Mouse (Mus musculus): ENCODE measurements around the gene Fgfr2.

The Fgfr2 gene

GRCm38 (mm10) chr7:130309180-130309579 lies 2814.0 kb downstream of the Fgfr2 start:
- no peaks in the 10 kb centered on the region for H3K9me3 ChIP-seq (ENCODE audit: low read length)
- H3K4me1 ChIP-seq (replicated peaks; ENCODE audit: low read depth, low read length), result no peaks in the 10 kb centered on the region
- no peak overlapping the region for H3K4me3 ChIP-seq (replicated peaks; ENCODE audit: low read length)
- no peaks in the 10 kb centered on the region for H3K27me3 ChIP-seq (ENCODE audit: insufficient read depth, low read length)
- H3K36me3 ChIP-seq (ENCODE audit: insufficient read depth, low read length), result no peaks in the 10 kb centered on the region
- TF ChIP-seq NANOG (IDR thresholded peaks at IDR 0.05; ENCODE audit: borderline replicate concordance, low read length) (no peak), CTCF (conservative IDR thresholded peaks at IDR 0.05; ENCODE audit: low read length) (no peak)

DNA sequence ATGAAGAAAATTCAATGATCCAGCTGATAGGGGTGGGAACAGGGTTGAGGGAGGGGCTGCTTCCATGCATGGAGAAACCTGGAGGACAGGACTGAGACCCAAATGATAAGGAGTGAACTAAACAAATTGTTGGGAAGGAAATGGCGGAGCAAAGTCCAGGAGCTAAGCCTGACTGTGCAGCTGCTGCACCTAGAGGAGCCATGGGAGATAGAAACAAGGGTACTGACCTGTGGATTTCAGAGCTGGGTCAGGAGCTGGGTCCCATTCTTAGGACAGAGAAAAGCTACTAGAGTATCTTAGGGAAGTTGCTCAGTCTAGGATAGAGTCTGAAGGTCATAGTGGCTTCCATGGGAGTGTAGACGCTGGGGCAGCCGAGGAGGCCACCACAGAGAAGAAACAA lies 2816.1 kb downstream of the Fgfr2 start:
- Histone ChIP-seq H3K27me3 (ENCODE audit: insufficient read depth, low read length) (no peaks in the 10 kb centered on the region), H3K4me1 (replicated peaks; ENCODE audit: low read depth, low read length) (no peaks in the 10 kb centered on the region), H3K36me3 (ENCODE audit: insufficient read depth, low read length) (no peaks in the 10 kb centered on the region), H3K9me3 (ENCODE audit: low read length) (no peaks in the 10 kb centered on the region), H3K4me3 (replicated peaks; ENCODE audit: low read length) (no peak overlapping the region)
- TF ChIP-seq CTCF (conservative IDR thresholded peaks at IDR 0.05; ENCODE audit: low read length), result no peak
- no peak for TF ChIP-seq NANOG (IDR thresholded peaks at IDR 0.05; ENCODE audit: borderline replicate concordance, low read length)
- no peak for TF ChIP-seq POU5F1 (IDR thresholded peaks at IDR 0.05; ENCODE audit: borderline replicate concordance, low read length)

- no peaks in the 10 kb centered on the region for H3K27me3 ChIP-seq (ENCODE audit: insufficient read depth, low read length)
- TF ChIP-seq CTCF (conservative IDR thresholded peaks at IDR 0.05; ENCODE audit: low read length) (no peak), NANOG (IDR thresholded peaks at IDR 0.05; ENCODE audit: borderline replicate concordance, low read length) (no peak), POU5F1 (IDR thresholded peaks at IDR 0.05; ENCODE audit: borderline replicate concordance, low read length) (no peak)
- peaks cover 5% of the 10 kb centered on the region; the same call in 1 of the 2 replicates for H3K9me3 ChIP-seq (ENCODE audit: low read length)
- H3K4me1 ChIP-seq (replicated peaks; ENCODE audit: low read depth, low read length), result no peaks in the 10 kb centered on the region
- no peak overlapping the region for H3K4me3 ChIP-seq (replicated peaks; ENCODE audit: low read length)
- H3K36me3 ChIP-seq (ENCODE audit: insufficient read depth, low read length), result no peaks in the 10 kb centered on the region
Measured at GRCm38 (mm10) chr7:130304642-130305041, 2818.5 kb downstream of the Fgfr2 start.

- H3K9me3 ChIP-seq (ENCODE audit: low read length), result peaks cover 5% of the 10 kb centered on the region; the same call in 1 of the 2 replicates
- H3K4me3 ChIP-seq (replicated peaks; ENCODE audit: low read length), result no peak overlapping the region
- no peaks in the 10 kb centered on the region for H3K27me3 ChIP-seq (ENCODE audit: insufficient read depth, low read length)
- no peaks in the 10 kb centered on the region for H3K4me1 ChIP-seq (replicated peaks; ENCODE audit: low read depth, low read length)
- no peaks in the 10 kb centered on the region for H3K36me3 ChIP-seq (ENCODE audit: insufficient read depth, low read length)
- TF ChIP-seq NANOG (IDR thresholded peaks at IDR 0.05; ENCODE audit: borderline replicate concordance, low read length) (no peak), POU5F1 (IDR thresholded peaks at IDR 0.05; ENCODE audit: borderline replicate concordance, low read length) (no peak), CTCF (conservative IDR thresholded peaks at IDR 0.05; ENCODE audit: low read length) (no peak)
Measured at GRCm38 (mm10) chr7:130303464-130303863, 2819.7 kb downstream of the Fgfr2 start.

- Histone ChIP-seq H3K9me3 (ENCODE audit: low read length) (peaks cover 5% of the 10 kb centered on the region; the same call in 1 of the 2 replicates), H3K4me1 (replicated peaks; ENCODE audit: low read depth, low read length) (no peaks in the 10 kb centered on the region), H3K36me3 (ENCODE audit: insufficient read depth, low read length) (no peaks in the 10 kb centered on the region), H3K4me3 (replicated peaks; ENCODE audit: low read length) (no peak overlapping the region), H3K27me3 (ENCODE audit: insufficient read depth, low read length) (no peaks in the 10 kb centered on the region)
- no peak for TF ChIP-seq POU5F1 (IDR thresholded peaks at IDR 0.05; ENCODE audit: borderline replicate concordance, low read length)
- TF ChIP-seq NANOG (IDR thresholded peaks at IDR 0.05; ENCODE audit: borderline replicate concordance, low read length), result no peak
- TF ChIP-seq CTCF (conservative IDR thresholded peaks at IDR 0.05; ENCODE audit: low read length), result no peak
Measured at GRCm38 (mm10) chr7:130300606-130301005, 2822.5 kb downstream of the Fgfr2 start.

GRCm38 (mm10) chr7:130298926-130299594 lies 2824.1 kb downstream of the Fgfr2 start:
- H3K27me3 ChIP-seq (ENCODE audit: insufficient read depth, low read length), result no peaks in the 10 kb centered on the region
- TF ChIP-seq NANOG (IDR thresholded peaks at IDR 0.05; ENCODE audit: borderline replicate concordance, low read length) (no peak), CTCF (conservative IDR thresholded peaks at IDR 0.05; ENCODE audit: low read length) (no peak), POU5F1 (IDR thresholded peaks at IDR 0.05; ENCODE audit: borderline replicate concordance, low read length) (no peak)
- peaks cover 5% of the 10 kb centered on the region; the same call in 1 of the 2 replicates for H3K9me3 ChIP-seq (ENCODE audit: low read length)
- H3K4me1 ChIP-seq (replicated peaks; ENCODE audit: low read depth, low read length), result no peaks in the 10 kb centered on the region
- H3K4me3 ChIP-seq (replicated peaks; ENCODE audit: low read length), result no peak overlapping the region
- H3K36me3 ChIP-seq (ENCODE audit: insufficient read depth, low read length), result no peaks in the 10 kb centered on the region

DNA sequence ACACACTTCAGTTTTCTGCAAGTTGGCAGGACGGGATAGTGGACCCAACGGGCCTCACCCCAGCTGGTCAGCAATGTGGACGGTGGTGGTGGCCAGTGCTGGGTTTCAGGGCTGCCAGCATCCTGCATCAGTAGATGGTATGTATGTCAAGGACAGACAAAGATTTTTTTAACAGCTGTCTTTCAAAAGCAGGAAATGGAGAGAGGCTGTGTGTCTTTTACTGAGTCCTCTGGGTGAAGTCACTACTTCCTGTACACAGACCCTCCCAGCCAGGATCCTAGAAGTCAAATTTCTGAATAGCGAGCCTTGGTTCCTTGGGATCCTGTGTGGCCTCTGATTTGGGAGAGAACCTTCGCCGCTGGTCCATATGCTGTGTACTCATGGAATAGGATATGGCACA lies 2832.0 kb downstream of the Fgfr2 start:
- no peak for TF ChIP-seq POU5F1 (IDR thresholded peaks at IDR 0.05; ENCODE audit: borderline replicate concordance, low read length)
- no peak for TF ChIP-seq CTCF (conservative IDR thresholded peaks at IDR 0.05; ENCODE audit: low read length)
- TF ChIP-seq NANOG (IDR thresholded peaks at IDR 0.05; ENCODE audit: borderline replicate concordance, low read length), result no peak
- Histone ChIP-seq H3K27me3 (ENCODE audit: insufficient read depth, low read length) (peaks cover 7% of the 10 kb centered on the region; the same call in 1 of the 2 replicates), H3K36me3 (ENCODE audit: insufficient read depth, low read length) (no peaks in the 10 kb centered on the region), H3K4me1 (replicated peaks; ENCODE audit: low read depth, low read length) (peaks cover 13% of the 10 kb centered on the region), H3K4me3 (replicated peaks; ENCODE audit: low read length) (no peak overlapping the region), H3K9me3 (ENCODE audit: low read length) (no peaks in the 10 kb centered on the region)

GRCm38 (mm10) chr7:130289428-130289790 lies 2833.7 kb downstream of the Fgfr2 start:
- H3K36me3 ChIP-seq (ENCODE audit: insufficient read depth, low read length), result no peaks in the 10 kb centered on the region
- TF ChIP-seq POU5F1 (IDR thresholded peaks at IDR 0.05; ENCODE audit: borderline replicate concordance, low read length) (no peak), NANOG (IDR thresholded peaks at IDR 0.05; ENCODE audit: borderline replicate concordance, low read length) (no peak), CTCF (conservative IDR thresholded peaks at IDR 0.05; ENCODE audit: low read length) (no peak)
- no peak overlapping the region for H3K4me3 ChIP-seq (replicated peaks; ENCODE audit: low read length)
- H3K4me1 ChIP-seq (replicated peaks; ENCODE audit: low read depth, low read length), result peaks cover 13% of the 10 kb centered on the region
- no peaks in the 10 kb centered on the region for H3K9me3 ChIP-seq (ENCODE audit: low read length)
- H3K27me3 ChIP-seq (ENCODE audit: insufficient read depth, low read length), result peaks cover 7% of the 10 kb centered on the region; the same call in 1 of the 2 replicates

All from E14TG2a.4 (cell line).